Mouse (Mus musculus): ENCODE measurements around the gene Svopl.

- TF ChIP-seq CTCF (IDR thresholded peaks at IDR 0.05; ENCODE audit: low read depth, low read length) (no peak), POLR2A (IDR thresholded peaks at IDR 0.05; ENCODE audit: extremely low read depth, insufficient read depth, low read length) (no peak)
Measured at GRCm38 (mm10) chr6:37936498-37936897, 110.3 kb downstream of the Svopl start.

All from liver, adult 2 months (tissue).